Mouse (Mus musculus): ENCODE data around the gene Tmed6.

DNA sequence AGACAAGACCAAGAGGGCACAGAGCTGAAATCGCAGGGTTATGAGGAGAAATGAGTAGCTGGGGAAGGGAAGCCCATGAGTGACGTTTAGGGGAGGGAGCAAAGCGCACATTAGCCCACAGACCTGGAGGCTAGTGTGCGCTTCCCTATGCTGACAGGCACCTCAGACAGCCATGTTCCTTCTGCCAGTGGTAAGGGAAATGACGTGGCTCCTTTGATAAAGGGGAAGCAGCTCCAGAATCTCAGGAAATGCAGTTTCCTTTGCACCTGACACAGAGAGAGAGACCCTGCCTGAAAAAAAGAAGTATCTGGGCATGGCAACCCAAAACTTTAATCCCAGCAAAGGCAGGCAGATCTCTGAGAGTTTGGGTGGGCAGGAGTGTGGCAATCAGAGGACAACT lies 35.4 kb downstream of the Tmed6 start:
- no peak for TF ChIP-seq CTCF (IDR thresholded peaks at IDR 0.05; ENCODE audit: control insufficient read depth, insufficient read depth, insufficient replicate concordance, low read depth, low read length)
- no peak for TF ChIP-seq POLR2A (IDR thresholded peaks at IDR 0.05; ENCODE audit: control insufficient read depth, low read depth, low read length)

All from testis, adult 2 months (tissue).